Mouse (Mus musculus) kidney, embryonic 16.5 days (tissue): ENCODE measurements around the gene Tgif2. TPM values are rescaled to one million over a fixed set of nuclear protein-coding genes. Genes with fewer than 3 reads are reported as not detected.
"Not testable (repeated sequence)": the region's sequence is repeated elsewhere in the genome, so short reads cannot be mapped to it uniquely, and the experiment has no call there.

Experiments used
- ATAC-seq: fragments of 200-750 bp; cut with Nextera tagmentation; 2 replicates; pipeline ENCODE4 v1.8.0; 2017; ENCODE audit warnings: moderate TSS enrichment; ENCODE audit not compliant: low FRiP score, low TSS enrichment
- H3K27ac ChIP-seq: fragments of 300-500 bp; sonication (generic); 2 replicates; pipeline ENCODE4 v1.5.1; 2014; ENCODE audit warnings: low read length
- H3K27me3 ChIP-seq: fragments of 300-500 bp; sonication (generic); 2 replicates; pipeline ENCODE4 v1.6.1; 2014; ENCODE audit warnings: low read length, control low read depth, mixed read lengths; ENCODE audit not compliant: insufficient read depth
- H3K36me3 ChIP-seq: fragments of 300-500 bp; sonication (generic); 2 replicates; pipeline ENCODE4 v1.6.1; 2014; ENCODE audit warnings: low read length, control low read depth, mixed read lengths; ENCODE audit not compliant: insufficient read depth
- H3K4me1 ChIP-seq: fragments of 300-500 bp; sonication (generic); 2 replicates; pipeline ENCODE4 v1.6.1; 2014; ENCODE audit warnings: low read length, control low read depth, mixed read lengths; ENCODE audit not compliant: insufficient read depth
- H3K4me2 ChIP-seq: fragments of 300-500 bp; sonication (generic); replicated peaks from 2 replicates; pipeline ENCODE4 v1.6.1; 2014; ENCODE audit warnings: low read depth, low read length
- H3K4me3 ChIP-seq: fragments of 300-500 bp; sonication (generic); 2 replicates; pipeline ENCODE4 v1.5.1; 2014; ENCODE audit warnings: mild to moderate bottlenecking, low read length
- H3K9ac ChIP-seq: fragments of 300-500 bp; sonication (generic); replicated peaks from 2 replicates; pipeline ENCODE4 v1.6.1; 2014; ENCODE audit warnings: low read length
- H3K9me3 ChIP-seq: fragments of 300-500 bp; sonication (generic); 2 replicates; pipeline ENCODE4 v1.6.1; 2016; ENCODE audit warnings: low read length, control low read depth
- WGBS: fragments of 180-500 bp; shearing (Covaris S2); extraction: QIAGEN DNeasy Blood & Tissue Kit; methylation state at CpG from one replicate; pipeline ENCODE4 v1.1.7; 2014; 5-methylcytosine and 5-hydroxymethylcytosine counted together
- polyA plus RNA-seq: library from polyadenylated mRNA; unstranded; fragments of >200 nt; fragmentation: Nextera tagmentation; extraction: Ambion mirVana; gene quantifications from 2 replicates; pipeline ENCODE4 v1.2.1, GENCODE M21; 2015

The Tgif2 gene
- polyA plus RNA-seq: 69.5 and 71.1 TPM in 2 replicates

DNA sequence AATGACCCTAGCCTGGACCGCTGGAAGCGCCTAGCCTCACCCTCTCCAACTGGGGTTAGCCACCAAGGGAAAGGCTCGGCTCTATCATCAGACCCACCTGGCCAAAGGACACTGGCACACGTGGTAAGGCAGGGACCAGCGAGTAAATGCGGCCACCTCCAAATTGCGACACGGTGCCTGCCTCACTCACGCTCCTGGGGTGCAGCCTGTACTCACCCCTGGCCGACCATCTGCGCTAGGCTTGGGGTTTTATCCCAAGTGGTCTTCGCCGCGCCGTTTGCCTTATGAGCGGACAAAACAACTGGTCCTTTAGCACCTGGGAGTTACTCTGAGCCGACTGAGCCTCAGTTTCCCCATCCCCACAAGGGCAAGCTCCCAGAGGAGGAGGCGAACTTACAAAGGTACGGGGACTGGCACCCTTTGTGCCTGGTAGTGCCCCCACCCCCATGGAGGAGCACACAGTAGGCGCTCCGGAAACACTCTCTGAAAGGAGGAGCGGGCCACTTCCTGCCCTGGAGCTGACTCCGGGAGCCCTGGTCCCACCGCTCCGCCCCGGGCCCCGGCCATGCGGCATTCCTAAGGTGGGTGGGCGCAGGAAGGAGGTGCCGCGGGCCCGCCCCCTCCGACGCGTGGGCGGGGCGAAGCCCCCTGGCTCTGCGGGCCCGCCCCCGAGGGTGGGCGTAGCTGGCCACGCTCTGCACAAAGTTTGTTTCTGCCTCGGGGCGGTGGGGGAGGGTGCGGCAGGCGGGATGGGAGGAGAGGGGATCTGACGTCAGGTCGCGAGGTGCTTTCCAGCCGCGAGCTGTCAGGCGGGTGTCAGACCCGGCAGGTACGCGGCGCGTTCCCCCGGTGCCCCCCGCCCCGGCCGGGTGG, at the start of gene Tgif2:
TSS of gene Tgif2 (plus strand) at position 689 of the 873 bp plus-strand sequence.
- H3K27me3 ChIP-seq: no peaks in the 10 kb centered on the region
- H3K4me3 ChIP-seq: peak within 1 kb of the TSS; percentile 78
- peaks cover 30% of the 10 kb centered on the region for H3K36me3 ChIP-seq
- H3K9me3 ChIP-seq: no peaks in the 10 kb centered on the region
- ATAC-seq: peak; percentile 92
- H3K4me2 ChIP-seq: peak within 1 kb of the TSS; percentile 86
- peaks cover 32% of the 10 kb centered on the region for H3K4me1 ChIP-seq
- H3K27ac ChIP-seq: peak within 1 kb of the TSS; percentile 94
- 3% methylated on average over 47 of the region's 61 CpGs for WGBS
- peak within 1 kb of the TSS; percentile 82 for H3K9ac ChIP-seq

GRCm38 (mm10) chr2:156798516-156798915, 41.3 kb upstream of the Tgif2 start:
- peaks cover 13% of the 10 kb centered on the region for H3K9me3 ChIP-seq
- no peak for ATAC-seq
- H3K4me3 ChIP-seq: no peak overlapping the region
- H3K9ac ChIP-seq: no peak overlapping the region
- peaks cover 4% of the 10 kb centered on the region; the same call in 1 of the 2 replicates for H3K4me1 ChIP-seq
- no peaks in the 10 kb centered on the region for H3K36me3 ChIP-seq
- H3K4me2 ChIP-seq: no peak overlapping the region
- WGBS: 69% methylated on average over 1 of the region's 1 CpGs
- H3K27me3 ChIP-seq: no peaks in the 10 kb centered on the region
- no peak overlapping the region for H3K27ac ChIP-seq

GRCm38 (mm10) chr2:156801045-156801444, 38.8 kb upstream of the Tgif2 start:
- Histone ChIP-seq H3K9me3 (peaks cover 13% of the 10 kb centered on the region), H3K27me3 (no peaks in the 10 kb centered on the region), H3K9ac (no peak overlapping the region), H3K36me3 (no peaks in the 10 kb centered on the region), H3K4me1 (peaks cover 4% of the 10 kb centered on the region; the same call in 1 of the 2 replicates), H3K4me3 (no peak overlapping the region), H3K4me2 (no peak overlapping the region), H3K27ac (no peak overlapping the region)
- 76% methylated on average over 4 of the region's 4 CpGs for WGBS
- no peak for ATAC-seq

DNA sequence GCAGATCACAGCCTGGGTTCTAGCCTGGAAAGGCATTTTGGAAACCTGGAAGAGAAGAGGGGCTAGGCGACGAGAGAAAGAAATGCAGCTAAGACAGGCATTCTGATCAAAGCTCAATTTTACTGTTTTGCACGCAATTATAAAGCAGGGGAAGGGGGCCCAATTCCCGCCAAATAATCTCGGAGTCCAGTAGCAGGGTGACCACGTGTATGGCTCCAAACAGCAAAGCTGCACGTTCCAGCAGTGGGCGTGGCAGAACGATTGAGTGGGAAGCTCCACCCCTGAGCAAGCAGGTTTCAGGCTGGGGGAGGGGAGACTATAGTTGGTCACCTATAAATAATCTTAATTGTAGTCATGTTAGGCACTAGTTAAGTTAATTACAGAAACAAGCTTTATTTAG, 37.7 kb upstream of the Tgif2 start:
- not testable (repeated sequence) for H3K9me3 ChIP-seq, H3K4me1 ChIP-seq, ATAC-seq, H3K9ac ChIP-seq, H3K27me3 ChIP-seq, H3K36me3 ChIP-seq, H3K4me2 ChIP-seq, H3K27ac ChIP-seq, H3K4me3 ChIP-seq
- WGBS: 37% methylated on average over 9 of the region's 9 CpGs

- Histone ChIP-seq H3K4me3 (no peak overlapping the region), H3K27ac (no peak overlapping the region), H3K4me2 (no peak overlapping the region), H3K9me3 (no peaks in the 10 kb centered on the region), H3K27me3 (no peaks in the 10 kb centered on the region), H3K9ac (no peak overlapping the region), H3K36me3 (no peaks in the 10 kb centered on the region), H3K4me1 (peaks cover 4% of the 10 kb centered on the region; the same call in 1 of the 2 replicates)
- WGBS: 70% methylated on average over 4 of the region's 4 CpGs
- ATAC-seq: no peak
Observed at GRCm38 (mm10) chr2:156803698-156804372, 36.0 kb upstream of the Tgif2 start.

DNA sequence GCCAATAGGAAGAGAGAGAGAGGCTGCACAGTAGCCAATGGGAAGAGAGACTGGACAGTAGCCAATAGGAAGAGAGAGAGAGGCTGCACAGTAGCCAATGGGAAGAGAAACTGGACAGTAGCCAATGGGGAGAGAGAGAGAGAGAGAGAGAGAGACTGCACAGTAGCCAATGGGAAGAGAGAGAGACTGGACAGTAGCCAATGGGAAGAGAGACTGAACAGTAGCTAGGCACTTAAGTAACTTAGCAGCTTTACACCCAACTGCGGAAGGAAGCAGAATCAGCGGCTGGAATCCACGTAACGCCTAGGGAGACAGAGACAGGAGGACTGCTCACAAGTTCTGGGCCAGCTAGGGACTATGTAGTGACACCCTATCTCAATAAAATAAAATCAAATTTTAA, 35.2 kb upstream of the Tgif2 start:
- H3K9ac ChIP-seq: no peak overlapping the region
- no peak for ATAC-seq
- no peak overlapping the region for H3K4me3 ChIP-seq
- H3K36me3 ChIP-seq: no peaks in the 10 kb centered on the region
- 95% methylated on average over 4 of the region's 4 CpGs for WGBS
- H3K27ac ChIP-seq: no peak overlapping the region
- H3K27me3 ChIP-seq: no peaks in the 10 kb centered on the region
- no peaks in the 10 kb centered on the region for H3K9me3 ChIP-seq
- H3K4me2 ChIP-seq: no peak overlapping the region
- peaks cover 3% of the 10 kb centered on the region; the same call in 1 of the 2 replicates for H3K4me1 ChIP-seq

GRCm38 (mm10) chr2:156806886-156807285, 32.9 kb upstream of the Tgif2 start:
- no peaks in the 10 kb centered on the region for H3K36me3 ChIP-seq
- no peak overlapping the region for H3K4me2 ChIP-seq
- no peaks in the 10 kb centered on the region for H3K27me3 ChIP-seq
- peaks cover 4% of the 10 kb centered on the region; the same call in 1 of the 2 replicates for H3K4me1 ChIP-seq
- H3K9ac ChIP-seq: no peak overlapping the region
- H3K27ac ChIP-seq: no peak overlapping the region
- no peak overlapping the region for H3K4me3 ChIP-seq
- WGBS: 61% methylated on average over 6 of the region's 6 CpGs
- no peaks in the 10 kb centered on the region for H3K9me3 ChIP-seq
- ATAC-seq: no peak

GRCm38 (mm10) chr2:156809579-156809978, 30.2 kb upstream of the Tgif2 start:
- Histone ChIP-seq H3K4me2 (no peak overlapping the region), H3K36me3 (no peaks in the 10 kb centered on the region), H3K27ac (no peak overlapping the region), H3K4me3 (no peak overlapping the region), H3K27me3 (no peaks in the 10 kb centered on the region), H3K9ac (peak overlapping the region; percentile 45; the same call in 1 of the 2 replicates), H3K9me3 (no peaks in the 10 kb centered on the region), H3K4me1 (peaks cover 17% of the 10 kb centered on the region)
- WGBS: 46% methylated on average over 2 of the region's 2 CpGs
- 0 out of 2 replicates have a peak, but pooled peaks have one; percentile 14 for ATAC-seq

- Histone ChIP-seq H3K27me3 (no peaks in the 10 kb centered on the region), H3K27ac (no peak overlapping the region), H3K9me3 (no peaks in the 10 kb centered on the region), H3K4me1 (peaks cover 28% of the 10 kb centered on the region), H3K36me3 (no peaks in the 10 kb centered on the region), H3K9ac (no peak overlapping the region), H3K4me3 (no peak overlapping the region), H3K4me2 (no peak overlapping the region)
- ATAC-seq: no peak
- 93% methylated on average over 10 of the region's 10 CpGs for WGBS
Observed at GRCm38 (mm10) chr2:156810716-156811115, 29.1 kb upstream of the Tgif2 start.

- ATAC-seq: no peak
- H3K27ac ChIP-seq: no peak overlapping the region
- 67% methylated on average over 5 of the region's 5 CpGs for WGBS
Observed at GRCm38 (mm10) chr2:156811556-156811955, 28.3 kb upstream of the Tgif2 start.

More at GRCm38 (mm10) chr2:156811556-156811955, 28.3 kb upstream of the Tgif2 start:
- peaks cover 35% of the 10 kb centered on the region for H3K4me1 ChIP-seq
- no peaks in the 10 kb centered on the region for H3K27me3 ChIP-seq
- H3K9me3 ChIP-seq: no peaks in the 10 kb centered on the region
- H3K4me2 ChIP-seq: no peak overlapping the region
- H3K4me3 ChIP-seq: no peak overlapping the region
- no peaks in the 10 kb centered on the region for H3K36me3 ChIP-seq
- no peak overlapping the region for H3K9ac ChIP-seq
